21 mouse cellular contexts compared by ENCODE assay signal in the genomic region with DNA sequence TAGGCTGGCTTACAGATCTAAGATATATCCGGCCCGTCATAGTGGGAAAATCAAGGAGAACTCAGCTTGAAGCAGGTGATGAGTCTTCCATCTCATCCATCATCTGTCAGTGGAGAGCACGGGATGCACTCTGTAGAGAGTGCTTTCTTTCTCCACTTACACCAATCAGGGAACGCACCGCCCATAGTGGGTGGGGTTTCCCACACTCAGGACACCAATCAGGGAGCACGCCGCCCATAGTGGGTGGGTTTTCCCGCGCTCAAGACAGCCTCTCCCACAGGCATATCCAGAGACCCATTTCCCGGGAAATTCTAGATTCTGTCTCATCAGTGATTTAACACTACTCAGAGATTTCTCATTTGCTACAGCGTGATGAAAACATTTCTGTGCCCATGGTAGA.
DNase-seq lines count a peak whose midpoint lies in the region; TF ChIP-seq lines count a peak whose summit lies in the region.
"Had no signal": no experiment of that assay in that cellular context is flagged by ENCODE, and none has a peak within 500 bp of the region (broad histone marks: within the 10 kb centered on the region; RNA-seq: fewer than 3 reads in every experiment).

No protein-coding gene starts in this region.

- H3K4me1 ChIP-seq in ES-E14 (ENCODE audit: control insufficient read depth in 2 of 2, insufficient read depth in 2 of 2, low read length in 2 of 2, poor library complexity in 1 of 2), result peaks cover 0 to 3% of the 10 kb centered on the region in 2 experiments; a peak in 1 of 4 replicates

- no peak overlapping the region for H3K9ac ChIP-seq in ES-E14 (ENCODE audit: insufficient read depth, low read depth, low read length, poor library complexity, severe bottlenecking)

- no peak overlapping the region for H3K4me3 ChIP-seq in ES-E14 (ENCODE audit: insufficient read depth in 1 of 2, low read depth in 1 of 2, low read length in 2 of 2, poor library complexity in 1 of 2, severe bottlenecking in 1 of 2)

- in situ Hi-C loops in ES-E14 (cut with MboI; ENCODE audit: low sequenced_read_pairs in 2 of 2, unreplicated experiment in 2 of 2), result no loop called here

- no peaks in the 10 kb centered on the region for H3K9me3 ChIP-seq in ES-E14 (ENCODE audit: control insufficient read depth, insufficient read depth, low read depth, low read length)

- no peak overlapping the region for H3K27ac ChIP-seq in ES-E14 (ENCODE audit: insufficient read depth, low read depth, low read length, poor library complexity, severe bottlenecking)

- H3K36me3 ChIP-seq in ES-E14 (ENCODE audit: control insufficient read depth, insufficient read depth, low read length, poor library complexity, severe bottlenecking), result no peaks in the 10 kb centered on the region
- H3K36me3 ChIP-seq: G1E had no signal

- peak; percentile 74 for DNase-seq in testis, postnatal 14 days (ENCODE audit: low spot score)
- DNase-seq in testis, postnatal 10 days (ENCODE audit: low spot score), result no peak
- DNase-seq in ES-E14 (ENCODE audit: low read depth, low spot score) (peak; percentile 19), R1 (ENCODE audit: low read depth, low spot score) (peak; percentile 56), ZHBTc4 (ENCODE audit: low read depth, low spot score) (peak; percentile 38)
- no peak for DNase-seq in thymus, postnatal 10 days (ENCODE audit: low spot score in 2 of 2)
- DNase-seq in urinary bladder, adult 2 months (ENCODE audit: low spot score), result no peak
- DNase-seq in adrenal gland, postnatal 14 days, result no peak
- DNase-seq: adrenal gland, adult 2 months; adrenal gland, adult 8-10 months; adrenal gland, postnatal 10 days; adrenal gland, postnatal 25 days; adrenal gland, postnatal 36 days; B cell, adult 2 months; cerebellum, adult 11 months; cerebellum, adult 11-12 months; cerebellum, adult 18-20 months; cerebellum, adult 2 months; cerebellum, adult 8-10 months; cerebellum, adult 9-10 months had no signal

TF ChIP-seq in ES-E14, 5 proteins besides CTCF, POLR2A, EP300 and RAD21:
- TF ChIP-seq HCFC1 (IDR thresholded peaks at IDR 0.05; ENCODE audit: borderline replicate concordance, insufficient read depth, low read length) (no peak), ZC3H11A (IDR thresholded peaks at IDR 0.05; ENCODE audit: borderline replicate concordance, low read depth, low read length) (no peak), MAFK (IDR thresholded peaks at IDR 0.05; ENCODE audit: insufficient read depth, low read depth, low read length) (no peak), CHD2 (IDR thresholded peaks at IDR 0.05; ENCODE audit: low read depth, low read length) (no peak), ZNF384 (IDR thresholded peaks at IDR 0.05; ENCODE audit: low read depth, low read length) (no peak)

Comparison
In these comparisons a context has a peak if more than half of its experiments do, and no peak if none do; other contexts are left out.
1. DNase-seq: peak in testis, postnatal 14 days (single experiment), ES-E14 (single experiment), R1 (single experiment) and ZHBTc4 (single experiment); none in testis, postnatal 10 days (single experiment), thymus, postnatal 10 days (0 of 2), urinary bladder, adult 2 months (single experiment) and adrenal gland, postnatal 14 days (single experiment).